Mouse (Mus musculus) cerebellum, adult 9-10 months (tissue): ENCODE data around the gene Btbd11.
A peak's percentile ranks its signal among the peaks of the same experiment; 100 is the strongest.

ENCODE experiments used
- DNase-seq: peaks from one replicate; pipeline ENCODE4 v3.0.0; 2022

Gene Btbd11

DNA sequence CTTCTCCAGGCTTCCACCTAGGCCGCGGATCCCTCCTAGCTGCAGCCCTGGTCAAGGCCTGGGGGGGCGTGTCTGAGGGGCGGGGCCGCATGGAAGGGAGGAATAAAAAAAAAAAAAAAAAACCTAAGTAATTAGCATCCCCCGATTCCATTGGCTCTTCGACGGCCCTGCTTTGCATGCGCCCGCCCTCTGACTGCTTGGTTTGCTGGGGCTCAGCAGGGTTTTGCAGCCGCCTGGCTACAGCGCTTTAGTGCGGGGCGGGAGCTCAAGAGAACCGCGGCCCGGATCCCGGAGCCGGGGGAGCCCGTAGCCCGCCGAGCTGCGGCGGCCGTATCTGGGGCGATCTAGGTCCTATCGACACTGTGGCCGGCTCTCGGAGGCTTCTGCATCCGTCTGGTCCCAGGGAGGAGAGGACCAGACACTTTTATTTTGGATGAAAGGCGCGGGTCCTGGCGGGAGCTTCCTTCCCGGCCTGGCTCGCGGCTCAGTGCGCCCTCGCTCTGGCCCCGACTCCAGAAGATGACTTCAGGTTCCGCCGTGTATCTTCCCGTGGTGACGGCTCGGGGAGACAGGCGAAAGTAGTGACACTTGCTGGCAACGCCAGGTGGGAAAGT is at the start of gene Btbd11:
Gene Btbd11 (plus strand): TSS at position 210 of the 614 bp plus-strand sequence.
- peak; percentile 93 for DNase-seq

DNA sequence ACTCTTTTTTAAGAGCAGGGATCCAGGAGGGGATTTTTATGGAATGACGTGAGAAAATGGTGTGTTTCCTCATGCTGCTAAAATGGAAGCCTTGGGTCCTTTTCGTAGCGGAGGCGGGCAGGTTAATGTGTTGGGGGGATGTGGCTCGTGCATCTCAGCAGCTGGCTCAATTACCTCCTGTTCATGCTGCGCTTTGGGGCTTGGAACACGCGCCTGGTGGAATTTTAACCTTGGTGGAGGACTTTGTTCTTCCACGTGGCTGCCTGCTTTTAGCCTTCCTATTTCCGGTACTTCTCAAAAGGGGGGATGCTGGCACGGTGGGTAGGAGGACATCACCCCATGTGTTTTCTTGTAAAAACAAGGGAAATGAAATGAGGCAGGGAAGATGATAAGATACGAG is 47.9 kb upstream of the Btbd11 start:
- DNase-seq: no peak

DNA sequence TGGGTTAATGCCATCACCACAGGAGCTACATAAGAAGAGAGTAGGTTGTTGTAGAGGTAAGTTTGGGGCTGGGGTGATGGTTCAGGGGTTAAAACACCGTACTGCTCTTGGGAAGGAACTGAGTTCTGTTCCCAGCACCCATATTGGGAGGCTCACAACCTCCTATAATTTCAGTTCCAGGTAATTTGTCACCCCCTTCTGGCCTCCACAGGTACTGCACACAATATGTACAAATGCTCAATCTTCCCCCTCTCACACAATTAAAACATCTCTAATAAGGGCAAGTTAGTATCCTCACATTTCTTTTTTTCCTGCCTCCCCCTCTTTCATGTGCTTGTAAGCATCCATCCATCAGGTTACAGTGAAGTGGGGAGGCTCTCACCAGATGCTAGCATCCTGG is 44.7 kb upstream of the Btbd11 start:
- no peak for DNase-seq

DNA sequence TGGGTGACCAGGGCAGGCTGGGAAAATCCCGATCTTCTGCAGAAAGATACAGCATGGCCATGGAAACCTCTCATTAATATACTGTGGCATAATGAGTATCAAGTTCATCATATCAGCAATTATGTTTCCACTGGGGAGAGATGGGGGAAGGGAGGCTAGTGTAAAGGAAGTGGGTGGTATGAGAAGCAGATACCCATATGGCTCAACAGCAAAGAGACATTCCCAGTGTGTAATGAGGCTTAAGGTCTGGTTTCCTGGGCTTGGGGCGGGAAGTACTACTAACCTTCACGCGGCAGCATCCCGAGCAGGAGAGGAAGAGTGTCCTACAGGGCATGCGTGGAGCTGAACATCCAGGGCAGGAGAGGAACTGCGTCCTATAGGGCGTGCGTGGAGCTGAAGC is 39.4 kb upstream of the Btbd11 start:
- no peak for DNase-seq

DNA sequence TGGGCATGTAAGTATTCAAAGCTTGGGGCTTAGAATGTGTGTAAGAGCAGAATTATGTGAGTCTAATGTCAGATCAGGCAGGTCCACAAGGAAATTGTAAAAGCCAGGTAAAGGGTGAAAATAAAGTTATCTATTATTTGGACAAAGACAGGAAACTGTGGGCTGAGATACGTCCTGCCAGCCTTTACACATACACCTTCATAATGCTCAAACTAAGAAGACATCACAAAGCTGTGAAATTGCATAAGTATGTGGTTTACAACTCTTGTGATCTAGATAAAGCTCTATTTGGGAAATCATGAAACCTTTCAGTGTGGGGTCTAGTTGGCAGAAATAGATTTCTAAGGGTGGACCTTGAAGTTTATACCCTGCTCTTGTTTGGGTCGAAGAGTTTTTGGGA is 34.1 kb upstream of the Btbd11 start:
- no peak for DNase-seq

DNA sequence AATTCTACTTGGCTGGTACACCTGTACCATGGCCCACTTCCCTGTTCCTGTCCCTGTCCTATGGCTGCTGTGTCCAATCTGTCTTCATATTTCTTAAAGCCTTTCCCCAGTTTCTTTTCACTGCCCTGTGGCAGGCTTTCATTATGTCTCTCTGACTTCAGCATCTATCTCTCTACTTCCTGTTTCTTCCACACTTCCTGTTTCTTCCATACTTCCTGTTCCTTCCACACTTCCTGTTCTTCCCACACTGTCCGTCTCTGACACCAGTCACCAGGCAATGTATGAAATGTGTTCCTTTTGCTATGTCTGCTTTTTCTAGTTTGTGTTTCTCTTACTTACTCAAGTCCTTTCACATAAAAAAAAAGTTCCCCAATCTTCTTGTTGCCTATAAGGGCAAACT is 32.3 kb upstream of the Btbd11 start:
- no peak for DNase-seq

DNA sequence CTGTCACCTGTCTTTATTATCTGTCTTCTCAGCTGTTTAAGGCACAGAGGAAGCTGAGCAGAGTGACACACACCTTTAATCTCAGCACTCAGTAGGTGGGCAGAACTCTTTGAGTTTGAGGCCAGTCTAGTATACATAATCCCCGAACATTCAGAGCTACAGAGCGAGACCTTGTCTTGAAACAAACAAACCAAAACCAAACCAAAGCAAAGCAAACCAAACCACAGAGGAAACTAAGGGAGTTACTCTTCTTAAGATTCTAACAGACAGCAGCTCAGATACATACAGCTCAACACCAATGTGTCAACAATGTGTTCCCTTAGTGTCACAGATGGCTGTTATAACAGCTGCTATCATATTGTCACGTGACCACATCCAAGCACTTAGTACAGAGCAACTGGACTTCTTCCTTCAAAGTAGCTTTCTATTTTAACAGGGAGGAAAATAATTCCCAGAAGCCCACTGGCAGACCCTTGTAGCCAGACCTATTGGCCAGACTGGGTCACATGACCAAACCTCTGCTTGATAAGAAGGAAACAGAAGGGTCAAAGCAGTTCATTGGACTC is 27.0 kb upstream of the Btbd11 start:
- no peak for DNase-seq

DNA sequence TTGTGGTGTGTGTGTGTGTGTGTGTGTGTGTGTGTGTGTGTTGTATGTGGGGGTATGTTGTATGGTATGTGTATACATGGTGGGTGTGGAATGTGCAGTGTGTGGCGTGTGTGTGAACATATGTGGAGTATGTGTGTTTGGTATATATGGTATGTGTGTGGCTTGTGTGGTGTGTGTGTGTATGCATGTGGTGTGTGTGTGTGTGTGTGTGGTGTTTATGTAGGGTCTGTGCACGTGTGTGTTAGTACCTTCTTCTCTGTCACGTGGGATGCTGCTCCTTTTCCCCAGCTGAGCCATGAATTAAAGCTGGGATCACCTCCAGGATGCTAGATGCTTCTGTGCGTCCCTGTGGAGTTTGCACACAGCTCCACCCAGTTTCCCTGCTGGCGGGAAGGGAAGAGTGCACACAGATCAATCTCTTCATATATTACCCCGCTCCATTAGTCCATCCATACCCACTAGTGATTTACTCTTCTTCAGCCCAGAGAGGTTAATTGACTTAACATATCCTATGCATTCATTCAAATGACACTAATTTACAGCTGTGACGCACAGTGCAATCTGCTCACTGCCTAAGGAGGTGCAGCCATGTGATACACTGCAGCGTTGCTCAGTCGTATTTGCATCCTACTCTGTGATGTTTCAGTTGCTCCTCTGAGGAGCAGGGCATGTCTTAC is 23.7 kb upstream of the Btbd11 start:
- DNase-seq: no peak

DNA sequence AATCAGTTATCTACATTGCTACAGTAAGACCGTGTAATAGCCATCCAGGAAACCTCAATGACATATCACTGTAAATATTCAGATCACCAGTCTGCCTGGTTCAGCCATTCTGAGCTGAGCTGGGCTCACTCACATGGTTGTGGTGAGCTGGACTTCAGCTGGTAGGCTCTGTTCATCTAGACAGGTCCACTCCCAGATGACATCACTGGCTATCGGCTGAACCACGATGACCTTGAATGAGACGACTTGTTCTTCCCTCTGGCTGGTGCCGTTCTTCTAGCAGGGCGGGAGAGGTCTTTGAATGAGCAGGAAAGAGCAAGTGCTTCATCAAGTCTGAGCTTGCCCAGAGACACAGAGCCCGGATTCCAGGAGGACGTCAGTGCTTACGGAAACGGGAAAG is 19.7 kb upstream of the Btbd11 start:
- DNase-seq: no peak

DNA sequence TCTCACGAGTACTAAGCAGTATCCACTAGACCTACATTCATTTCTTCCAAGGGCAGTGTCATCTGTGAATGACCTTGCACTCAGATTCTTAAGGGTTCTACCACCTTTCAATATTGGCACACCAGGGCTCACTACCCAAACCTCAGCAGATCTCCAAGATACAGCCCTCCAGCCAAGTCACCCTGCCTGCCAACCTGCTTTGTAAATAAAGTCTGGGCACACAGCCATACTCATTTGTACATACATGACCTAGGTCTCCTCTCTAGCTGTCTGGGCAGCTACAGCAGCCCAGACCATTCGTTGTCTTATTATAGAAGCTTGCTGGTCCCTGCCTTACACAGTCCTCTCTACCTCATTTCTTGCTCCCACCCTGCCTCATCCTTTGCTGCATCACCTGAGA is 15.3 kb upstream of the Btbd11 start:
- no peak for DNase-seq

DNA sequence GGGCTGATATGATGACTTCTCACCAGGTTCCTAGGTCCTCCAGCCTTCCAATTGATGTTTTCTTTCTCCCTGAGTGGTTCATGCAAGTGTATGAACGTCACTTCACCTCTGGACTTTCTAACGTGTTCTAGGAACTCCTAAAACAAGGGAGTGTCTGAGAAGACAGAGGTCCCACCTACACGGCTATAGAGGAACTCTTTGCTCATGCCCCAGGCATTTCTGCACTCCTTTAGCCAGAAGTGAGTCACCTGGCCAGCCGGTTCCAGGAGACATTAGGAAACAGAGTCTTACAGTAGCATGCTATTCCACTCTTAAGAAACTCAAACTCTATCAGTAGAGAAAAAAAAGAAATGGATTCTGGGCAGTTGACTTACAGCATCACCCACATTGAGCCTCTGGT is 14.5 kb upstream of the Btbd11 start:
- DNase-seq: no peak

DNA sequence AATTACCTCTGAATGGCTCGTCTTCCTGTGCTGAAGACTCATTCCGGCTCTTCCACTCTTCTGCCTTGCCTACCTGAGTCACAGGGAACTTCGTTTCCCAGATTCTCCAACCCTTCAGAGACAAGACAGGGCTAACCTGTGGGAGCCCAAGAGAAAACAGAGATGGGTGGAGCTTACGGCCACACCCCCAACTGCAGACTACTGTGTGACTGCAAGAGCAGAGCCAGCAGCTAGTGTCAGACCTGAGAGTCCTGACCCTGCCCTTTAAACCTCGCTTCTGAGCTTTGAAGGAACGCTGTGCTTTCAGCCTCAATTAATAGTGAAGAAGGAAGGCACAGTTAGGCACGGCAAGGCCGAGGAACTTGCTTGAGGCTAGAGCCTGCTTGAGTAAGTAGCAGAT is 7.6 kb upstream of the Btbd11 start:
- no peak for DNase-seq

DNA sequence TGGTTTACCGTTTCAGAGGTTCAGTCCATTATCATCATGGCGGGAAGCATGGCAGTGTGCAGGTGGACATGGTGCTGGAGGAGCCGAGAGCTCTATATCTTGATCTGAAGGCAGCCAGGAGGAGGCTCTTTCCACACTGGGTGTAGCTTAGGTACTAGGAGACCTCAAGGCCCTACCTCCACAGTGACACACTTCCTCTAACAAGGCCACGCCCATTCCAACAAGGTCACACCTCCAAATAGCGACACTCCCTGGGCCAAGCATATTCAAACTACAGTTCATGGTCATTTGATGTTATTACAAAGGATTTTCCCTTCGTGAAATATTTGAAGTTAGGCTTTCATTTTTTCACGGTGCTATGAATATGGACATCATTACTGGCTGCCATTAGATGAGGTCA is 3.6 kb upstream of the Btbd11 start:
- DNase-seq: no peak

DNA sequence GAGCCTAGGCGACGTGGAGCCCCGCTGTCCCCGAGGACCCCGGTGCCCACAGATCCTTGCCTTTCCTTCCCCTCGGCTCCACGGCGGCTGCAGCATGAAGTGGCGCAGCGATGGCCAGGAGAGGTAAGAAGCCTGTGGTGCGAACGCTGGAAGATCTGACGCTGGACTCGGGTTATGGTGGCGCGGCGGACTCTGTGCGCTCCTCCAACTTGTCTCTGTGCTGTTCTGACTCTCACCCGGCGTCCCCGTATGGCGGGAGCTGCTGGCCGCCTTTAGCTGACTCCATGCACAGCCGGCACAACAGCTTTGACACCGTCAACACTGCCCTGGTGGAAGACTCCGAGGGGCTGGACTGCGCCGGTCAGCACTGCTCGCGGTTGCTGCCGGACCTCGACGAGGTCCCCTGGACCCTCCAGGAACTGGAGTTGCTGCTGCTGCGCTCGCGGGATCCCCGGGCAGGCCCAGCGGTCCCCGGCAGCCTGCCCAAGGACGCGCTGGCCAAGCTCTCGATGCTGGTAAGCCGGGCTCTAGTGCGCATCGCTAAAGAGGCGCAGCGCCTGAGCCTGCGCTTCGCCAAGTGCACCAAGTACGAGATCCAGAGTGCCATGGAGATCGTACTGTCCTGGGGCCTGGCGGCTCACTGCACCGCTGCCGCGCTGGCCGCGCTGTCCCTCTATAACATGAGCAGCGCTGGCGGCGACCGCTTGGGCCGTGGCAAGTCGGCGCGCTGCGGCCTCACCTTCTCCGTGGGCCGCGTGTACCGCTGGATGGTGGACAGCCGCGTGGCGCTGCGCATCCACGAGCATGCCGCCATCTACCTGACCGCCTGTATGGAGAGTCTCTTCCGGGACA is 831 bp downstream of the Btbd11 start:
- peak; percentile 32 for DNase-seq

DNA sequence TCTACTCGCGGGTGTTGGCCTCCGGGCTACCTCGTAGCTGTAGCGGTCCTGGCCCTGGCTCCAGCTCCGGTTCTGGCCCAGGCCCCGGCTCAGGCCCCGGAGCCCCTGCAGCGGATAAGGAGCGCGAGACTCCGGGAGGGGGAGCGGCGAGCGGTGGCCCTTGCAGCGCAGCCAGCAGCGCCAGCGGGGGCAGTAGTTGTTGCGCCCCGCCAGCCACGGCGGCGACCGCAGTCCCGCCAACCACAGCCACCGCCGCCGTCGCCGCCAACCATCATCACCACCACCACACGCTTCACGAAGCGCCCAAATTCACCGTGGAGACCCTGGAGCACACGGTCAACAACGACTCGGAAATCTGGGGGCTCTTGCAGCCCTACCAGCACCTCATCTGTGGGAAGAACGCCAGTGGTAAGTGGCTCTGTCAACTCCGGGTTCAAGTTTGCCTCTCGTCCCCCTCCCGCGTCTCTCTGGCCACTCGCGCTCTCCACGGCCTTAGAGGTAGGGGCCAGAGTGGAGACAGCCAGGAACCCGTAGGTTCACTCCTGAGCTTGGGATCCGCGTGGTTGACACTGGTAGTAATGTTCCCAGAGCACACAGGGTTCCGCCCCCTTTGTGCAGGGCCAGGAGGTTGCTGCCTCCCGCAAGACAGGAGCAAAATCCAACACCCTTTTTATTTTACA is 1.6 kb downstream of the Btbd11 start:
- peak; percentile 10 for DNase-seq

DNA sequence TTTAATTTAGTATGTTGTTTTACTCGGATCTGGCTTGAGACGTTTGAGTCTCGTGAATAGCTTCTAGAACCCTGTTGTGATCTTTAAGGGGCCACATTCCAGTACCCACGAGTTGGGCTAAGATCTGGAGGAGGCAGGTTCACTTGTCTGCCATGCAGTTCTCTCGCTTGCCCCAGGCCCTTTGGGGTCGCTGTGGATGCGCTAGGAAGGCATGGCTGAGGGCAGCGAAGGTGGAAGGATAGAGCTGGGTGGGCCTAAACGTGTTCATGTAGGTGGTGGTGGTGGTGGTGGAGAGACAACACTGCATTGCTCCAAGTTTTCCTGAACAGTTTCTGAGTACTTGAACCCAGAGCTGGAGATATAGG is 2.1 kb downstream of the Btbd11 start:
- peak; percentile 44 for DNase-seq

DNA sequence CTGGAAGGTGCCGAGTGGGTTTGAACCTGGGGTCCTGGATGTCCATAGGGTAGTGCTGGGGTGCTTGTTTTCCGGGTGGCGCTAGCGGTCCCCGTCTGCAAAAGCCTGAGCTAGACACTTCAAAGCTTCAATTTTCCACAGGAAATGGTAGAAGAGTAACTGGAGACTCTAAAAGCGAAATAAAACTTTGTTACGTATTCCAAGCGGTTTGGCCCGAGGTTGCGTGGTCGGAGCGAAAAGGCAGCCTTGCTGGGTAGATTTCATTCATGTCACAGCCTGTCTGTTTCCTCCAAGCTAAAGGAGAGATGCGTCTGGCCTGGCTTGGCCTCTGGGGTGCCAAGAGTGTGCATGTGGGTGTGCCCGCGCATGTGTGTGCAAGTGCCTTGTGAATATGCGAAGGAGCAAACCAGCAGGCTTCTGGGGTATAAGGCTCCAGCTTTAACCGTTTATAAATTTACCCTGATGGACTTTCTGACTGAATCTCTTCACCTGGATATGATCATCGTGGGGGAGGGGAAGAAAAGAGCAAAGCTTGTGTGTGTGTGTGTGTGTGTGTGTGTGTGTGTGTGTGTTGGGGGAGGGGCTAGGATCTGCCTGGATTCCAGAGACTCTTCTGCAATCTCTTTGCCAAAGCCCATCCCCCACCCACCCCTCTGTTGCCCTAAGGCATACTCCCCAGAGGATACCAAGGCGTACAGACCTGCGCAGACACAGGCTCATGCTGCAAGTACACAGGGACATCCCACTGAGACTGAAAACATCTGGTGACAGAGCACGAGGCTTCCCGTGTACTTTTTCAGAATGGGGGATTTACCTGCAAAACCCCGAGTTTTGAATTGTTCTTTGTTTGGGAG is 2.9 kb downstream of the Btbd11 start:
- DNase-seq: peak; percentile 20

DNA sequence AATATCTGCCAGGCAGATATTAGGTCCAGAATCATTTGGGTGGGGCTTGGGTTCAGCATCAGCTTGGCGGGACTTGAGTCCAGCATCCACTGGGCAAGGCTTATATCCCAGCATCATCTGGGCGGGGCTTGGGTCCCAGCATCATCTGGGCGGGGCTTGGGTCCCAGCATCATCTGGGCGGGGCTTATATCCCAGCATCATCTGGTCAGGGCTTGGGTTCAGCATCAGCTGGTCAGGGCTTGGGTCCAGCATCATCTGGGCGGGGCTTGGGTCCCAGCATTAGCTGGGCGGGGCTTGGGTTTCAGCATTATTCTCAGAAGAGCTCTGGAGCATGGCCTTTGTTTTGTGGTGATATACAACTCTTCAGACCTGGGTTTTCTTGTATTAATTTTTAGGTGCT is 6.4 kb downstream of the Btbd11 start:
- no peak for DNase-seq

DNA sequence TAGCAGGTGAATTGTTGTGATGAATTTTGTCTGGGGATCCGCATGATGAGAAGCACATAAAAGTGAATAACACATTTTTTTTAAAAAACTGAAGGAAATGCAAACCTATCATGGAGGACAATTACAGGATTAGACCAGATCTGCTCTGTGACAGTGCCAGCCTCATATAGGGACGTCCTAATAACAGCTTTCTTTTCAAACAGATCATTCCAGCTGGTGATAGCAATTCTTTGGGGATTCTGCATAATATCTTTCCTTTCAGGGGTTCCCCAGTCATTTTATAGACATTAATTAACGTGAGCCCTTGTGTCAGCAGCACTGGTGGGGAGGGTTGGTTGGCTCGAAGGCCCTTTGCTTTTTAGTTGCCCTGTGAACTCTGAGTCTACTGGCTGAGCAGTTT is 7.9 kb downstream of the Btbd11 start:
- no peak for DNase-seq

DNA sequence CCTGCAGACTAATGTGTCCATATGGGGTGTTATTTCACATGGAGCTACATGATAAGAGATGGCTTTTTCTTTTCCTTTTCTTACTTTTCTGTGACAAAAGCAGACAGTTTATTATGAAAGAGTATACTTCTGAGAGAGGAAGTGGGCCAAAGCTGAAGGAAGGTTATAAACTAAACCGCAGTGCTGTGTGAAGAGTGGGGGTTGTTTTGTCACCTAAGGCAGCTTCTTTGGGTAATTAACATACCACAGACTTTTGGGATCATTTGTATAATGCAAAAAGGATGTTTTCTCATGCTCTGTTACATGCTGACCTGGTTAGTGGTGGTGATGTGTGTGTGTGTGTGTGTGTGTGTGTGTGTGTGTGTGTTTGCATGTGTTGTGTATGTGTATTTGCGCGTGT is 24.5 kb downstream of the Btbd11 start:
- no peak for DNase-seq

DNA sequence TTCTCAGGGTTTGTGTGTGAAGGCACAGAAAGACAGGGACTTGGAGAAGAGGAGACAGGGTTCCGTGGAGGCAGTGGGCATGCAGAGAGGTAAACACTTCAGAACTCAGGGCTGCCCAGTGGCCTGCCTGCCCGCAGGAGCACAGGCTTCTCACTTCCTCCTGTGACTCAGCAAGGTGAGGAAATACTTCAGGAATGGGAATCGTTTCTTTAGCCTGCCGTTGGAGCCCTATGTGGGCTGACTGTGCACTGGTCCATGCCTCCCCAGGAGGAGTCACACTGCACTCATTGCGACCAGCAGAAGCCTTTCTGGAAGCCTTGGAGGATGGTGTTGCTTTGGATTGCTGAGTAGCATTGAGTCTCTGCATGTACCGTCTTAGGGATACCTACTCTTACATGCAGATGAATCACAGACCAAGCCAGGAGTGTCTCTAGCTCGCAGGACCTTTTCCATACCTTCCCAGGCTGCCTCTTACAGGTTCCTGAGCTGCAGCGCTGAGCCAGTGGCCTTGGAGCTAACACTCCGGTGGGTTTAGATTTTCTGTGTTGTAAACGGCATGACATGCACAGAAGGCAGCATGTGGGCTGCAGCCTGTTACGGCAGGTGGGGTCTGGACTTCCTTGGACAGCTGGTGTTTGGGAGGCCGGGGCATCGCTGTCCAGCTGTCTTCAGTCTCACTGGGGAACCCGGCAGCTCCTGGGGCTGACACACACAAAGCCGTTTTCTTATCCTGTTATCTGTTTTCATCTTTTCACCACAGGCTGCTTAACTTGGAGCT is 34.4 kb downstream of the Btbd11 start:
- no peak for DNase-seq

DNA sequence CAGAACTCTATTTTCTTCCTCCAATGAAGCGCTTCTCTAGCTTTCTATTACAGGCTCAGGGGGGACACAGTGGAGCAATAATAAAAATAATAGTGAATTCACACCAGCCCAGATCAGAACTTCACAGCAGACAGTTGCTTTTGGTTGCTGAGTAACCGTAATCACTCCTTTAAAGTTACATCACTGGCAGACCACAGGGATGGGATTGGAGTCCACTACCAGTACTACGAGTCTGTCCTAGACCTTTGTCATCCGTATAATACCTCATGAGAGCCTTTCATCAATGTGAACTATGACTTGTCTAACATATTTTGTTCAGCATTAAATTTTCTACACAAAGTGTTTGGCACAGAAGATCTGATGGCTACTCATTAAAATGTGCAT is 35.0 kb downstream of the Btbd11 start:
- no peak for DNase-seq
